Mouse (Mus musculus) right cerebral cortex, postnatal 4 days (tissue): ENCODE data around the gene BC005624.

Source experiments
- DNase-seq: peaks from one replicate; pipeline ENCODE4 v3.0.0-alpha.2; 2022

The BC005624 gene

GRCm38 (mm10) chr2:30927844-30928628, 54.0 kb downstream of the BC005624 start:
- peak; percentile 93 for DNase-seq

DNA sequence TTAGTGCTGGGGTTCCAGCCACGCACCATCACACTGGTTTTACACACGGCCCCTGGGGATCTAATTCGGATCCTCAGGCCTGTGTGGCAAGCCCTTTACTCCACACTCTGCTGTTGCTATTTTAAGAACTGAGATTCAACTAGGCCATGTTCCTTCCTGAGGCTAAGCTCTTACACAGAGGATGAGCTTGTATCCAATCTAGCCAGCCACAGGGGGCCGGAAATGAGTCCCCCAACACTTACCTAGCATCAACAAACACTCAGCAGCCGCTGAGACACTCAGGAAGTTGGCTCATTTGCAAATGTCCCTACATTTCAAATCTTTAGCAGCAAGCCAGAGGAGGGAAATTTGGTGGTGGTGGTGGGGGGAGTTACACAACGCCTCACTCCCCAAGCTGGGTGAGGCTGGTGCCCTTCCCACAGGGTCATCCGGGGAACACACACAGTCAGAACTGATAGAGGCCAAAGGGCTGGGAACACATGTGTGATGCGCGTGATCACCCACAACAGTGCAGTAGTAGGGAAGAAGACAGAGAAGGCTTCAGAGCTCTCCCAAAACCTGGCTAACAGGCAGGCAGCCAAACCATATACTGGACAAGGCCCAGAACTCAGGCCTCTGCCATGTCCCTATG, 54.7 kb downstream of the BC005624 start:
- DNase-seq, result no peak

DNA sequence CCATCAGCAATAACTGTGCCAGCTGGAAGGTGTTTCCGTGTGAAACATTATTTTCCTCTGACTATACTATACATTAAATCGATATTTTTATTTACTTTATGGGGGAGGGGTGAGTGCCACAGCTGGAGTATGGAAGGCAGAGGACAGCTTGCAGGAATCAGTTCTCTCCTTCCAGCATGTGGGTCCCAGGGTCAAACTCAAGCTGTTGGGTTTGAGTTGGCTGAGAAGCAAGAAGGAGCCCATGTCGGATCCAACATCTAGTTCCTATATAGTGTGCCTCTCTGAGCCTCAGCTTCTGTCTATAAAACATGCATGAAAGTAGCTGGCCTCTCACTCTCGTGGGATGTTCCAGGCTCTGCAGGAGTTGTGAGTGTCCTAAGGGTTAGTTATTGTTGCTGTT, 55.6 kb downstream of the BC005624 start:
- no peak for DNase-seq

GRCm38 (mm10) chr2:30925181-30925580, 56.8 kb downstream of the BC005624 start:
- DNase-seq, result no peak

- DNase-seq, result no peak
Observed at GRCm38 (mm10) chr2:30923099-30923498, 58.9 kb downstream of the BC005624 start.
